Mouse (Mus musculus) small intestine, adult 2 months (tissue): ENCODE data around the gene Col4a3bp.

Experiments used
- CTCF ChIP-seq: fragments of 200-500 bp; IDR thresholded peaks from 2 replicates; pipeline ENCODE4 v1.5.1; 2012; ENCODE audit warnings: low read depth, mild to moderate bottlenecking, control low read depth, inconsistent platforms, low read length, moderate library complexity, mixed read lengths; ENCODE audit not compliant: insufficient replicate concordance, insufficient read length; ENCODE audit errors: extremely low read depth
- POLR2A ChIP-seq: fragments of 200-500 bp; IDR thresholded peaks from 2 replicates; pipeline ENCODE4 v1.6.1; 2012; ENCODE audit warnings: low read depth, mild to moderate bottlenecking, control low read depth, inconsistent platforms, low read length, moderate library complexity

- TF ChIP-seq CTCF (no peak), POLR2A (no peak)
These were observed 4.3 kb upstream of the Col4a3bp start for GRCm38 (mm10) chr13:96538103-96538502.
